8 mouse cellular contexts compared by ENCODE assay signal in genomic region chr12:69502706-69503070, GRCm38 (mm10).
A peak's percentile ranks its signal among the peaks of the same experiment; 100 is the strongest.
DNase-seq lines count a peak whose midpoint lies in the region; ATAC-seq and TF ChIP-seq lines count a peak whose summit lies in the region.

No protein-coding gene starts in this region.

- no peak for ATAC-seq in limb, embryonic 14.5 days (ENCODE audit: low FRiP score, low read depth)
- no peak for ATAC-seq in stomach, embryonic 14.5 days (ENCODE audit: insufficient number of reproducible peaks, insufficient read depth, low FRiP score, low read depth)
- no peak for ATAC-seq in monocyte, adult 5-6 weeks (replicated peaks; ENCODE audit: insufficient number of reproducible peaks, low FRiP score, low TSS enrichment, poor library complexity, severe bottlenecking)
- no peak for ATAC-seq in megakaryocyte progenitor cell, adult 5-6 weeks (replicated peaks; ENCODE audit: poor library complexity)

- no peak for TF ChIP-seq CTCF in spleen, adult 2 months (IDR thresholded peaks at IDR 0.05; ENCODE audit: extremely low read depth, insufficient read depth, insufficient read length, insufficient replicate concordance)

- peak overlapping the region; percentile 49 for H3K9ac ChIP-seq in limb, embryonic 14.5 days (ENCODE audit: low read depth, low read length, severe bottlenecking)
- no peak overlapping the region for H3K9ac ChIP-seq in stomach, embryonic 14.5 days (replicated peaks; ENCODE audit: low read depth, low read length)

- H3K4me1 ChIP-seq in spleen, adult 2 months (ENCODE audit: control insufficient read depth, insufficient read depth, insufficient read length), result peaks cover 21% of the 10 kb centered on the region; the same call in 1 of the 2 replicates
- peaks cover 24% of the 10 kb centered on the region for H3K4me1 ChIP-seq in limb, embryonic 14.5 days (ENCODE audit: control insufficient read depth, insufficient read depth, low read length)
- peaks cover 26% of the 10 kb centered on the region for H3K4me1 ChIP-seq in stomach, embryonic 14.5 days (ENCODE audit: control insufficient read depth, insufficient read depth, low read length)

- H3K27ac ChIP-seq in spleen, adult 2 months (ENCODE audit: insufficient read depth, low read length), result peak overlapping the region; percentile 84
- peak overlapping the region; percentile 92 for H3K27ac ChIP-seq in limb, embryonic 14.5 days (replicated peaks; ENCODE audit: low read depth, low read length)
- H3K27ac ChIP-seq in stomach, embryonic 14.5 days (ENCODE audit: low read length), result peak overlapping the region; percentile 89

- TF ChIP-seq POLR2A in spleen, adult 2 months (IDR thresholded peaks at IDR 0.05; ENCODE audit: low read depth, low read length), result no peak
- TF ChIP-seq POLR2A in limb, embryonic 14.5 days (IDR thresholded peaks at IDR 0.05; ENCODE audit: borderline replicate concordance, extremely low read depth, insufficient read depth, insufficient read length), result no peak

- intact Hi-C loops in gastrocnemius, postnatal 36 days (cut with DNase I), result no loop called here

- 55% methylated on average over 6 of the region's 6 CpGs for WGBS in spleen, adult 2 months
- whole genome bisulfite sequencing in limb, embryonic 14.5 days, result 55% methylated on average over 6 of the region's 6 CpGs
- 64% methylated on average over 6 of the region's 6 CpGs for WGBS in stomach, embryonic 14.5 days

- H3K27me3 ChIP-seq in spleen, adult 2 months (ENCODE audit: control insufficient read depth, insufficient read depth, low read length), result no peaks in the 10 kb centered on the region
- H3K27me3 ChIP-seq in limb, embryonic 14.5 days (ENCODE audit: control insufficient read depth, insufficient read depth, low read length), result no peaks in the 10 kb centered on the region
- H3K27me3 ChIP-seq in stomach, embryonic 14.5 days (ENCODE audit: control insufficient read depth, insufficient read depth, low read length), result no peaks in the 10 kb centered on the region

- no peak overlapping the region; the same call in 1 of the 2 replicates for H3K4me3 ChIP-seq in spleen, adult 2 months (ENCODE audit: extremely low read depth, insufficient read depth, insufficient read length)
- peak overlapping the region; percentile 8; the same call in 1 of the 2 replicates for H3K4me3 ChIP-seq in limb, embryonic 14.5 days (replicated peaks; ENCODE audit: low read length)
- H3K4me3 ChIP-seq in stomach, embryonic 14.5 days (ENCODE audit: low read depth, low read length), result peak overlapping the region; percentile 7; the same call in 1 of the 2 replicates

- DNase-seq in gastrocnemius, adult 18-20 months (ENCODE audit: low spot score), result peak; percentile 20
- no peak for DNase-seq in gastrocnemius, postnatal 36 days
- no peak for DNase-seq in spleen, adult 2 months (ENCODE audit: low read depth in 1 of 2, low spot score in 2 of 2)
- DNase-seq in spleen, adult 12 weeks (ENCODE audit: low spot score), result no peak
- no peak for DNase-seq in limb, embryonic 14.5 days (ENCODE audit: low spot score)

- no peaks in the 10 kb centered on the region for H3K9me3 ChIP-seq in limb, embryonic 14.5 days (ENCODE audit: control insufficient read depth, low read length)
- no peaks in the 10 kb centered on the region for H3K9me3 ChIP-seq in stomach, embryonic 14.5 days (ENCODE audit: control insufficient read depth, low read depth, low read length)

- peak overlapping the region; percentile 38 for H3K4me2 ChIP-seq in limb, embryonic 14.5 days (replicated peaks; ENCODE audit: low read depth, low read length, severe bottlenecking)
- peak overlapping the region; percentile 32; the same call in 1 of the 2 replicates for H3K4me2 ChIP-seq in stomach, embryonic 14.5 days (replicated peaks; ENCODE audit: low read depth, low read length)

- H3K36me3 ChIP-seq in spleen, adult 2 months (ENCODE audit: control insufficient read depth, insufficient read depth, low read length), result no peaks in the 10 kb centered on the region
- no peaks in the 10 kb centered on the region for H3K36me3 ChIP-seq in limb, embryonic 14.5 days (ENCODE audit: control insufficient read depth, insufficient read depth, low read length)
- H3K36me3 ChIP-seq in stomach, embryonic 14.5 days (ENCODE audit: control insufficient read depth, insufficient read depth, low read length), result no peaks in the 10 kb centered on the region
